Mouse (Mus musculus): ENCODE results near the gene Tenm2. TPM values are rescaled to one million over a fixed set of nuclear protein-coding genes. Genes with fewer than 3 reads are reported as not detected.
A peak's percentile ranks its signal among the peaks of the same experiment; 100 is the strongest.

The Tenm2 gene
- total and polyA plus RNA-seq, 3 experiments = 0.08 to 0.14 (median 0.12) TPM

DNA sequence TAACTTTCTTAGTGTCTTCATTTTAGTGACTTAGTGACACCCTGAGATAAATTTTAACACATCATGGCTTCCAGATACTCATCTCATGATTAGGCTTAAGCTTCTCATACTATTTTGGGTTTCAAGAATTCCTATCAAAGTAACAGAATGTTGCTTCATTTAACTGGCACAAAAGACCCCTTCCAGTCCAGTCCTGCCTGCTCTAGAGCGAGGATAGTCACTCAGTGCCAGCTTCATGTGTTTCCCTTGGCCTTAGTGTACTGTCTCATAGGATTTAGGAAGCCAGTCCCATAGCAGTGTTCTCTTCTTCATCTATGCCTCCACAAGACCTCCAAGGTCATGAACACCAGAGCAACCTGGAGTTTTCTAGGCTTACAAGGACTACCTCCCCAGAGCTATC lies 1183.7 kb downstream of the Tenm2 start:
- TF ChIP-seq POLR2A (IDR thresholded peaks at IDR 0.05; ENCODE audit: insufficient read depth, low read depth, low read length) (no peak), CTCF (IDR thresholded peaks at IDR 0.05) (no peak), EP300 (IDR thresholded peaks at IDR 0.05; ENCODE audit: insufficient read depth, low read depth, low read length) (no peak)
- Histone ChIP-seq H3K79me2 (replicated peaks; ENCODE audit: control insufficient read depth, insufficient read depth, low read length) (no peaks in the 10 kb centered on the region), H3K27ac (no peak overlapping the region), H3K4me1 (ENCODE audit: control insufficient read depth, insufficient read depth, low read length) (no peaks in the 10 kb centered on the region), H3K36me3 (ENCODE audit: control insufficient read depth, insufficient read depth, low read length) (no peaks in the 10 kb centered on the region), H3K4me3 (no peak overlapping the region), H3K9ac (ENCODE audit: low read depth, low read length) (no peak overlapping the region), H3K27me3 (ENCODE audit: control insufficient read depth, insufficient read depth, low read length) (no peaks in the 10 kb centered on the region)
- intact Hi-C loops (cut with DNase I) = no loop called here
- 79% methylated on average over 1 of the region's 1 CpGs for WGBS
- DNase-seq = no peak

DNA sequence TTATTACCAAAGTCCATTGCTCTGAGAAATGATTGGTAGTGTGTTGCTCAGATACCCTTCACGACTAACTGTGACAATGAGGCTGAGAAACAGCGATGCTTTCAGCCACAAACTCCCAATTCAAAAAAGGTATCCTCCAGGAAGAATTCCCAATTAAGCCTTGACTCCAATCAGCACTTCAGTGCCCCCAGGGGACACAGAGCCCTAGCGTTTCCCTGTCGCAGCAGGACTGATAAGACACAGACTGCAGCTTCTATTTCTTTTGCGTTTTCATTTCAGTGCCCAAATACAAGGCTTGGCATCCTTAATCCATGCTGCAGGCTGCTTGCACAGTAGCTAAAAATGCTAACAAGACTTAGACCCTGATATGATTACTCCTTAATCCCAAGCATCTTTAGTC lies 1186.2 kb downstream of the Tenm2 start:
- Histone ChIP-seq H3K27me3 (ENCODE audit: control insufficient read depth, insufficient read depth, low read length) (no peaks in the 10 kb centered on the region; the same call in 1 of the 2 replicates), H3K79me2 (replicated peaks; ENCODE audit: control insufficient read depth, insufficient read depth, low read length) (no peaks in the 10 kb centered on the region), H3K36me3 (ENCODE audit: control insufficient read depth, insufficient read depth, low read length) (no peaks in the 10 kb centered on the region), H3K4me3 (no peak overlapping the region), H3K4me1 (ENCODE audit: control insufficient read depth, insufficient read depth, low read length) (no peaks in the 10 kb centered on the region; the same call in 1 of the 2 replicates), H3K9ac (ENCODE audit: low read depth, low read length) (no peak overlapping the region), H3K27ac (no peak overlapping the region)
- intact Hi-C loops (cut with DNase I) = loop anchor here (5.0 kb wide), 3 partner anchors 173 to 1138 kb away; no protein-coding TSS in a partner anchor
- no peak for TF ChIP-seq EP300 (IDR thresholded peaks at IDR 0.05; ENCODE audit: insufficient read depth, low read depth, low read length)
- TF ChIP-seq CTCF (IDR thresholded peaks at IDR 0.05) = no peak
- no peak for TF ChIP-seq POLR2A (IDR thresholded peaks at IDR 0.05; ENCODE audit: insufficient read depth, low read depth, low read length)
- no peak for DNase-seq
- 11% methylated on average over 5 of the region's 5 CpGs for WGBS

DNA sequence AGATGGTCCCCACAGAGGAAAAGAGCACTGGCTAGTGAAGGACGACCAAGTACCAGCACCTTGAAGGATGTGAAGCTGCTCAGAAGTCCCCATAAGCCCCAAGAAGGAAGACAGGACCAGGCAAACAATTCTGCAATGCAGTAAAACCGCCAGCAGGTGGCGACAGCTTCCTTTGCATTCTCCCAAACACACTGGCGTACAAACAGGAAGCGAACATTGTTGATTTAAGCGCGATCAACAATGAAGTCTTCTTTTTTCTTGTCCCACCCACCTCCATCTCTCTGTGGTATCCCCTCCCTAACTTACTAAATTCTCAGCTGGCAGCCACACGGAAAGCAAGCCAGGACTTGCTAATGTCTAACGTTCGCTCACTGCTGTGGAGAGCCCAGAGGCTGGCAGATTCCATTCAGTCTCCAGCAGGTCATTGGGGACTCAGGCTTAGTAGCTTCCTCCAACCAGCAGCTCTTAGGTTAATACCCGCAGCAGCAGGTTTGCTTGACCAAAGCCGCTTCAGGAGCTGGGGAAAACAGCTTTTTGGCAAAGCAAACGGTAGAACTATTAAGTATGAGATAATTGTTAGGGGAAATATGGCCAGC lies 1190.0 kb downstream of the Tenm2 start:
- DNase-seq = peak; percentile 52 to 71
- Histone ChIP-seq H3K79me2 (replicated peaks; ENCODE audit: control insufficient read depth, insufficient read depth, low read length) (no peaks in the 10 kb centered on the region), H3K4me3 (peak overlapping the region; percentile 49), H3K27me3 (ENCODE audit: control insufficient read depth, insufficient read depth, low read length) (no peaks in the 10 kb centered on the region; the same call in 1 of the 2 replicates), H3K36me3 (ENCODE audit: control insufficient read depth, insufficient read depth, low read length) (no peaks in the 10 kb centered on the region), H3K27ac (no peak overlapping the region), H3K9ac (ENCODE audit: low read depth, low read length) (peak overlapping the region; percentile 61; the same call in 1 of the 2 replicates), H3K4me1 (ENCODE audit: control insufficient read depth, insufficient read depth, low read length) (no peaks in the 10 kb centered on the region; the same call in 1 of the 2 replicates)
- 2% methylated on average over 13 of the region's 13 CpGs for WGBS
- TF ChIP-seq POLR2A (IDR thresholded peaks at IDR 0.05; ENCODE audit: insufficient read depth, low read depth, low read length) (no peak), CTCF (IDR thresholded peaks at IDR 0.05) (peak; percentile 93), EP300 (IDR thresholded peaks at IDR 0.05; ENCODE audit: insufficient read depth, low read depth, low read length) (0 out of 2 replicates have a peak, but pooled peaks have one; percentile 49)
- intact Hi-C loops (cut with DNase I) = loop anchor here (1.0 to 5.0 kb wide), 4 partner anchors 177 to 1142 kb away; no protein-coding TSS in a partner anchor

DNA sequence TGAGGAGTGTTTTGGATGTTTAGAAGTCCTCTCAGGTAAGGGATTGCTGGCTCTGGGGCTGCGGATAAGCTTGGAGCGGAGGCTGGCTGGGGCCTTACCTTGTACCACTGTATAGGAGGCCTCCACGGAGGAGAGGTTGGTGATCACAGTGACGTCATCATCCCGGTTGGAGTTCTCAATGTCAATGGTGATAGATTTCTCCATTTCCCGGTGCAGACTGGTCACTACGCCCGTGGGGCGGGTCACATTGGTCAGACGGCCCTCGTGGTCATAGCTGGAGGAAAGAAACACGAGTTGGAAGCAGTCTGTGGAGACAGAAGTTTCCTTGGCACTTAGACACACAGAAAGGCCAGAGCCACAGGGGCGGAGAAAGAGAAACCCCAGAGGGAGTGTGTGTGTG lies 1194.4 kb downstream of the Tenm2 start:
- no peaks in the 10 kb centered on the region; the same call in 1 of the 2 replicates for H3K27me3 ChIP-seq (ENCODE audit: control insufficient read depth, insufficient read depth, low read length)
- no peak overlapping the region for H3K27ac ChIP-seq
- no peak for DNase-seq
- no peaks in the 10 kb centered on the region for H3K36me3 ChIP-seq (ENCODE audit: control insufficient read depth, insufficient read depth, low read length)
- no peaks in the 10 kb centered on the region; the same call in 1 of the 2 replicates for H3K4me1 ChIP-seq (ENCODE audit: control insufficient read depth, insufficient read depth, low read length)
- whole genome bisulfite sequencing = 77% methylated on average over 13 of the region's 13 CpGs
- H3K9ac ChIP-seq (ENCODE audit: low read depth, low read length) = no peak overlapping the region
- TF ChIP-seq POLR2A (IDR thresholded peaks at IDR 0.05; ENCODE audit: insufficient read depth, low read depth, low read length) (no peak), EP300 (IDR thresholded peaks at IDR 0.05; ENCODE audit: insufficient read depth, low read depth, low read length) (no peak), CTCF (IDR thresholded peaks at IDR 0.05) (no peak)
- H3K79me2 ChIP-seq (replicated peaks; ENCODE audit: control insufficient read depth, insufficient read depth, low read length) = no peaks in the 10 kb centered on the region
- intact Hi-C loops (cut with DNase I) = no loop called here
- H3K4me3 ChIP-seq = no peak overlapping the region

DNA sequence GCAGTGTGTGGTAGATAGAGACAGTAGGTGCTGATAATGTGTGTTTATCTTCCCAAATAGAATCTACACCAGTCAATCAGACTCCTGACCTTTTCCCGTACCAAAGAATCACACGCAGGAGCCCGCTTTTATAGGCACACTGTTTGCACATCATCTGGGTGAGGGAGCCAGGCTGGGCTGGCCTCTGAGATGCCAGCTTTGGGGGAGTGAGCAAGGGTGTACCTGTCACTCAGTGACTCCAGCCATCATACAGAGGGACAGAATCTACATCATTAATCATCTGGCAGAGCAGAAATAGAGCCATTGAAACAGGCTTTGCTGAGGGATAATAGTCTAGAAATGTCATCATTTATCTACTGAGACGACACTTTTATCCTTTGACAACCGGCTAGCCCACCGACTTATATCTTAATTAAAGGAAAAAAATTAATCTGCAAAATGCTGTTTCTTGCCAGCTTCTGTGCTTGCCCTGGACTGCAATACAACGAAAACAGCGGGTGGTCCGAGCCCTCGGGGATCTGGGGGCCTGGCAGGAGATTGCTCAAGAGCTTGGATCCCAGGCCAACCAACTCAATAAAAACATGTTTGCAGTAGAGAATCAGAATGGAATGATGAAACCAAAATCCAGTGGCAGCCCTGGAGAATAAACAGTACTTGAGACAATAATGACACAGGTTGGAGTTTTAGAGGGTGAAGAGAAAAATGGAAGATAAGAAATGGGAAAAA lies 1195.1 kb downstream of the Tenm2 start:
- WGBS = 66% methylated on average over 10 of the region's 10 CpGs
- DNase-seq = peak; percentile 47 to 57
- intact Hi-C loops (cut with DNase I) = no loop called here
- no peak overlapping the region for H3K4me3 ChIP-seq
- H3K27me3 ChIP-seq (ENCODE audit: control insufficient read depth, insufficient read depth, low read length) = no peaks in the 10 kb centered on the region; the same call in 1 of the 2 replicates
- H3K27ac ChIP-seq = no peak overlapping the region
- H3K79me2 ChIP-seq (replicated peaks; ENCODE audit: control insufficient read depth, insufficient read depth, low read length) = no peaks in the 10 kb centered on the region
- H3K9ac ChIP-seq (ENCODE audit: low read depth, low read length) = no peak overlapping the region
- H3K4me1 ChIP-seq (ENCODE audit: control insufficient read depth, insufficient read depth, low read length) = 0 out of 2 replicates have a peak, but pooled peaks cover 1% of the 10 kb centered on the region
- TF ChIP-seq POLR2A (IDR thresholded peaks at IDR 0.05; ENCODE audit: insufficient read depth, low read depth, low read length) (no peak), EP300 (IDR thresholded peaks at IDR 0.05; ENCODE audit: insufficient read depth, low read depth, low read length) (no peak), CTCF (IDR thresholded peaks at IDR 0.05) (no peak)
- no peaks in the 10 kb centered on the region for H3K36me3 ChIP-seq (ENCODE audit: control insufficient read depth, insufficient read depth, low read length)
